Mouse (Mus musculus) liver, adult (tissue): ENCODE data around the gene Fntb.
A peak's percentile ranks its signal among the peaks of the same experiment; 100 is the strongest.

ENCODE experiments used
- GATA4 ChIP-seq: IDR thresholded peaks from 2 replicates; pipeline ENCODE4 v1.6.1; 2014; ENCODE audit warnings: mild to moderate bottlenecking, low read length; ENCODE audit not compliant: insufficient replicate concordance

The Fntb gene

DNA sequence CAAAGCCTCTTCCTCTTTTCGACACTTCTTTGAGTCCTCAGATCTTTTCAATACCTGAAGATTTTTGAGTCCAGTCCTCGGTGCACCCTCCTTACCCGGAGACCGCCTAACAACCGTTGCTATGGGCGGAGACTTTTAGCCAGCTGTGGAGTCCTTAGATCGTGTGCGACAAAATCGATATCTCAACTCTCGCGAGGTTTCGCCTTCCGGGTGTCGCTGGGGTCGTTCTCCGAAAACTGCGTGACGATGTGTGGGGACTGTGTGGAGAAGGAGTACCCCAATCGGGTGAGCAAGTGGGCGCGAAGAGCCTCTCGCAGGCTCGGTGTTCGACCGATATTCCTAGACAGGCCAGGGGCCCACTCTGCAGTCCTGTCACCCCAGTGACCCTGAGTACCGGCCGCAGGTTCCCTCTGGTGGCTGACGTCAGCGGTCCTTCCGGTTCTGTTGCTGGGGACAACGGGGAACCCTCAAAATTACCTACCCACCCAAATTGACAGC lies at the start of gene Fntb, which contains the start of gene Churc1:
Gene Fntb, plus strand, starts transcription at position 236 of the 498 bp plus-strand sequence.
Gene Churc1, plus strand, starts transcription at position 185 of the 498 bp plus-strand sequence.
- TF ChIP-seq GATA4, result peak; percentile 11; the same call in 1 of the 2 replicates

- TF ChIP-seq GATA4, result no peak
Observed at GRCm38 (mm10) chr12:76718384-76718783, 47.0 kb upstream of the Fntb start.

- no peak for TF ChIP-seq GATA4
Observed at GRCm38 (mm10) chr12:76720572-76720971, 44.8 kb upstream of the Fntb start.

- TF ChIP-seq GATA4, result no peak
Observed at GRCm38 (mm10) chr12:76722026-76722425, 43.4 kb upstream of the Fntb start.

DNA sequence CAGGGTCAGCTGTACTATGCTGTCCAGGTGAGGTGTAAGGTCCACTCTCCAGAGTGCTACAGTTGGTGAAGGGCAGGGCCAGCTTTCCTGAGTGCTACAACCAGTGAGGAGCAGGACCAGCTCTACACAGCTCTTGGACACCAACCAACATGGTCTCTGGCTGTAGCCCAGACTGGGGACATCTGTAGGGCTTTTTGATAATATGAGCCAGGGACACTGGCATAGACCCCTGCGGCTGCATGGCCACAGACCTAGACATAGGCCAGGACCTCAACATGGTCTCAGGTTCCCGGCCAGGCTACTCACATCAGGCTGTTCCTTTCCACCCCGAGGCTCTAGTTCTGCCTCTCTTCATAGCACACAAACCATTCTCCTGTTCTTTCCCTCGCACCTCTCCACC lies 37.4 kb upstream of the Fntb start:
- TF ChIP-seq GATA4, result no peak

DNA sequence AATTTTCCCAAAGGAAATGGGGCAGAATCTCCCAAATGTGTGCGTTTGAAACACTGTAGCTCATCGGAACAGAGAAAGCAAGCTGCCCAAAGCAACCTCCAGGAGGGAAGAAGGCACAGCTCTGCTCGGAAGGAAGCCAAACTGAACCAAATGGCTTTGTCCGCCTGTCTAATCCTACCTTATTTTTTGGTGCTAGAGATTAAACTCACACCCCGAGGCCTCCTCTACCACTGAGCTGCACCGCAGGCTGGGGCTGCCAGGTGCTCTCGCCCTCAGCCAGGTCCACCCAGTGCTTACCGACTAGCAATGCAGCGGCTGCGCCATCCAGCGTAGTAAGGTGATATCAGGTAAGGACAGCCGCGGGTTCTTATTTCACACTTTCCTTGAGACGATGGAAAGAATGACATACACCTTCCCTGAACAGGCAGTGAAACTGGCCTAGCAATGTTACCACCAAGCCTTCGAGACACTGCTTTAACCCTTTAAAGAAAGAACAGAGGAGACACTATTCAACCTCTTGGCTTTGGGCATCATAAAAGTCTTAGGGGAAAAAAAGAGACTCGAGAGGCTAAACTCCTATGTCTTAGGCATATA lies 14.4 kb upstream of the Fntb start:
- TF ChIP-seq GATA4, result no peak

- TF ChIP-seq GATA4, result no peak
Observed at GRCm38 (mm10) chr12:76752652-76753318, 12.6 kb upstream of the Fntb start.

- no peak for TF ChIP-seq GATA4
Observed at GRCm38 (mm10) chr12:76765901-76766630, 677 bp downstream of the Fntb start.

GRCm38 (mm10) chr12:76770841-76771500 lies 5.6 kb downstream of the Fntb start:
- no peak for TF ChIP-seq GATA4

GRCm38 (mm10) chr12:76771540-76771939 lies 6.2 kb downstream of the Fntb start:
- TF ChIP-seq GATA4, result no peak

DNA sequence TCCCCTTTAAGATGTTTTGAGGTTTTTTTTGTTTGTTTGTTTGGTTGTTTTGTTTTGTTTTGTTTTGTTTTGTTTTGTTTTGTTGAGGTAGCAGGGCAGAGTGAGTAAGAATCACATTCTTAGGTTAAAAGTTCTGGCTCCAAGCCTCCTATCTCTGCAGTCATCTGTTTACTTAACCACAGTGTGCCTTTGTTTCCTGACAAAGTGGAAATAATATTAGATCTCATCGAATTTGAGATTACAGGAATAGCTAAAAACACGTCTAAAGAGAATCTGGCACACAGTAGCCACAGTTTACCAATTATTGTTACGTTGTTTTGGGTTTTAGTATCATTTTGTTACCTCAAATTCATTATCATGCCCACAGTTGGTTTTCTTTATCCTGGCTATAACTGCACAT lies 9.3 kb downstream of the Fntb start:
- no peak for TF ChIP-seq GATA4

- no peak for TF ChIP-seq GATA4
Observed at GRCm38 (mm10) chr12:76775132-76775531, 9.7 kb downstream of the Fntb start.

DNA sequence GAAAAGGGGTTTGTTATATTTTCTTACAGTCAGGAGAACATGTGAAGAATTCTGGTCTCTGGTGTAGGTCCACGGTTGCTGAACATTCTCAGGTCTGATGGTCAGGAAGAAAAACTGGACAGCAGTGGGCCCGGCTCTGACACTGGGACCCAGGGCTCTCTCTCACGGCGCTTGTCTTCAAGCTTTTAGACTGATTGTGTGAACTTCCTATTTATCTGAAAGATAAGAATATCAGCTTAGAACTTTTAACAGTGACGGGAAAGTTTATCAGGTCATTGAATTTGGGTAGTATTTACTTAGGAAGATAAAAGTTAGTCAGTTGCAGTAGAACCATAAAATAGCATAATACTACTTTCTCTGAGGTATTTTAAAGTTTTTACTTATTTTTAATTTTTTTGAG lies 11.5 kb downstream of the Fntb start:
- no peak for TF ChIP-seq GATA4

- TF ChIP-seq GATA4, result no peak
Observed at GRCm38 (mm10) chr12:76777845-76778244, 12.5 kb downstream of the Fntb start.

DNA sequence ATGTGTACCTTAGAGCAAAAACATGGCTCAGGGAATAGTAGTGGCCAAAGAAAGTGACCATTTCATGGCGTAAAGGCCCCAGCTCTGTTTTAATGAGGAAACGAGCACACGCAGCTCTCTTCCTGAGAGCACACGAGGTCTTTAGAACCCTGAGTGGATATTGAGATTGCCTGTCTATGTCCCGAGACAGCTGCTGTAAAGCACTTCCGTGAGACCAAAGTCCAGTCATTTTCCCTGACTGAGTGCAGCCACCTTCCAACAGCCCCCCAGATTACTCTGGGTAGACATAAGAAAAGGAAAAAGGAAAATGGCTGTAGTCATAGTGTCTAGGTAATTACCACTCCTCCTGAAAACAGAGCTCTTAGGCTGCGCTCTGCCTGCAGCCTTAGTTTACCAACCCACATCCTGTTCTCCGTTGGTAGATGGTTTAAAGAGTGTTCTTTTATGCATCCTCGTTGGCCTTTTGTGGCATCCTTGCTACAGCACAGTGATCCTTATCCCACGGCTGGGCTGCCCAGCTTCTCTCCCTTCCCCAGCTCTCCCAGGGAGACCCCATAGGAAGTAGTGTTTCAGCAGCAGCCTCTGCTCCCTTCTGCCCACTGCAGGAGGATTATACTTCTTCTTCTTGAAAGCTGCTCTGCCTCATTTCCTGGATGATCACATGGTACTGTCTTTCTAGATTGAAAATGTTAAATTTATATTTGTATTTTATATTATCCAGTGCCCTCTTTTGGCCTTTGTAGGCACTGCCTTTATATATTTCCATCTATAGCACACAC lies 13.1 kb downstream of the Fntb start:
- TF ChIP-seq GATA4, result no peak
